Mouse (Mus musculus) layer of hippocampus, adult 18-20 months (tissue): ENCODE results near the gene 4931414P19Rik. TPM values are rescaled to one million over a fixed set of nuclear protein-coding genes. Genes with fewer than 3 reads are reported as not detected.

Source experiments
- DNase-seq, 2 experiments: peaks; one replicate each; pipeline ENCODE4 v3.0.0; 2022; ENCODE audit warnings: low spot score in 2 of 2
- microRNA-seq, 2 experiments: library from miRNA; unstranded; fragments of <30 nt; microRNA quantifications; one replicate each; pipeline ENCODE4 v1.2.0; 2021
- total RNA-seq, 2 experiments: library from RNA; stranded (reverse); gene quantifications; 2 replicates each; pipeline ENCODE4 v1.2.3; 2021

Gene 4931414P19Rik
- total RNA-seq, 2 experiments from 2014 or later = 5.6 TPM

- DNase-seq = no peak
These were observed 52.3 kb downstream of the 4931414P19Rik start for GRCm38 (mm10) chr14:54553454-54553974.

- DNase-seq = no peak
These were observed 61.1 kb downstream of the 4931414P19Rik start for GRCm38 (mm10) chr14:54544703-54545102.

GRCm38 (mm10) chr14:54540771-54541170 lies 65.0 kb downstream of the 4931414P19Rik start:
- no peak for DNase-seq

- no peak for DNase-seq
These were observed 67.2 kb downstream of the 4931414P19Rik start for GRCm38 (mm10) chr14:54538580-54538979.

Small RNA genes lying within 50 kb of the gene (microRNA-seq; reads per million reads assigned to microRNA genes)
- gene Mir686 = 0 reads per million in 2 experiments
- gene Mir6948 = 0 to 0.25 reads per million in 2 experiments

Other genes with a start within 250 kb of the 4931414P19Rik start
- gene Oxa1l, start 245.2 kb downstream of the 4931414P19Rik start, total RNA-seq = 10 to 100 TPM; 51.9 to 53.9 TPM
- 1 to 10 TPM; 1.5 to 2.2 TPM for gene Slc7a7, start 188.2 kb downstream of the 4931414P19Rik start, total RNA-seq
- gene Mrpl52, start 179.1 kb downstream of the 4931414P19Rik start, total RNA-seq = 100 to 1,000 TPM in 1 of 2 experiments, 10 to 100 TPM in 1; 94.8 to 109 TPM
- gene Mmp14, start 174.4 kb downstream of the 4931414P19Rik start, total RNA-seq = 10 to 100 TPM; 15.0 to 15.2 TPM
- 10 to 100 TPM; 33.8 to 34.6 TPM for gene Lrp10, start 141.9 kb downstream of the 4931414P19Rik start, total RNA-seq
- 10 to 100 TPM; 21.0 to 23.1 TPM for gene Rem2, start 129.9 kb downstream of the 4931414P19Rik start, total RNA-seq
- 10 to 100 TPM; 51.5 to 56.7 TPM for gene Prmt5, start 88.5 kb downstream of the 4931414P19Rik start, total RNA-seq
- gene Haus4, start 51.4 kb downstream of the 4931414P19Rik start, total RNA-seq = 1 to 10 TPM; 2.6 to 3.4 TPM
- under 1 TPM; 0.86 to 0.89 TPM for gene Ajuba, start 28.4 kb downstream of the 4931414P19Rik start, total RNA-seq
- 100 to 1,000 TPM; 209 to 210 TPM for gene Psmb5, start 12.0 kb upstream of the 4931414P19Rik start, total RNA-seq
- under 1 TPM; 0.25 to 0.54 TPM for gene Psmb11, start 15.4 kb upstream of the 4931414P19Rik start, total RNA-seq
- gene Gm17606, start 35.0 kb upstream of the 4931414P19Rik start, total RNA-seq = not detected
- gene Cdh24, start 35.4 kb upstream of the 4931414P19Rik start, total RNA-seq = 10 to 100 TPM; 20.4 to 22.3 TPM
- gene 1700123O20Rik, start 80.2 kb upstream of the 4931414P19Rik start, total RNA-seq = 10 to 100 TPM; 23.4 to 24.4 TPM
- gene Acin1, start 80.9 kb upstream of the 4931414P19Rik start, total RNA-seq = 100 to 1,000 TPM; 196 to 207 TPM
- gene Gm29776, start 92.8 kb upstream of the 4931414P19Rik start, total RNA-seq = not detected
- not detected for gene Cebpe, start 106.2 kb upstream of the 4931414P19Rik start, total RNA-seq
- gene Slc7a8, start 176.0 kb upstream of the 4931414P19Rik start, total RNA-seq = 10 to 100 TPM; 52.3 to 53.1 TPM
- not detected for gene Rnf212b, start 208.1 kb upstream of the 4931414P19Rik start, total RNA-seq